Mouse (Mus musculus) kidney, adult 18-20 months (tissue): Measurements from ENCODE around the gene Itih1.
A peak's percentile ranks its signal among the peaks of the same experiment; 100 is the strongest.

Experiments used
- DNase-seq: peaks from one replicate; pipeline ENCODE4 v3.0.0; 2021

Itih1 gene

DNA sequence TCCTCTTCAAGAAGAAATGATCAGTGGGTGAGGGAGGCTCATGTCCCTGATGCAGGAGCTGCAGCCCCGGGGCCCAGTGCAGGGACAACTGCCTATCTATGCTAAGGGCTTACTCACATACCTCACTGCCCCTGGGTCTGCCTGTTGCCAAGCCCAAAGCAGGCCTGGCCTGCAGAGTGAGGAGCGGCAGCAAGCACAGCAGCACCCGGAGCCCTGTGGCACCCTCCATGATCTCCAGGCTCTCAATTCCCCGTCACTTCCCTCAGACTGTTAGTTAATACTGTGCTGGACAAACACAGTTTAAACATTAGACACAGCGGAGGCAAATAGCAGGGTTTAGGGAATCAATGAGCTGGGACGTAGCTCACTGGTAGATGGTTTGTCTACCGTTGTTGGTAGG lies at the start of gene Itih1:
Gene Itih1 (minus strand): TSS at position 252 of the 400 bp plus-strand sequence.
- peak; percentile 18 for DNase-seq

DNA sequence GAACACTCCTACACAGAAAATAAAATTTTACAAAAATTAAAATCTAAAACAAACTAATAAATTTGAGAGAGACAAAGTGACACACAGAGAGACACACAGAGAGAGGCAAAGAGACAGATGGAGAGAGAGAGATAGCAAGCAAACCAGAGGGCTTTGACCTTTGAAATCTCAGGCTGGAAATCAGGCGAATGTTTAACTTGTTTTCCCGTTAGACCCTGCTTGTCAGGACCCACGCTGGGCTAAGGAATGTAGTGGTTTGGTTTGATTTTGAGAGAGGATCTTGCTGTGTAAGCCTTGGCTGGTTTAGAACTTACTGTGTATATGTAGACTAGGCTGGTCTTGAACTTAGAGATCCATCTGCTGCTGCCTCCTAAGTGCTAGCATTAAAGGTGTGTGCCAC lies 33.1 kb upstream of the Itih1 start:
- DNase-seq = peak; percentile 11

DNA sequence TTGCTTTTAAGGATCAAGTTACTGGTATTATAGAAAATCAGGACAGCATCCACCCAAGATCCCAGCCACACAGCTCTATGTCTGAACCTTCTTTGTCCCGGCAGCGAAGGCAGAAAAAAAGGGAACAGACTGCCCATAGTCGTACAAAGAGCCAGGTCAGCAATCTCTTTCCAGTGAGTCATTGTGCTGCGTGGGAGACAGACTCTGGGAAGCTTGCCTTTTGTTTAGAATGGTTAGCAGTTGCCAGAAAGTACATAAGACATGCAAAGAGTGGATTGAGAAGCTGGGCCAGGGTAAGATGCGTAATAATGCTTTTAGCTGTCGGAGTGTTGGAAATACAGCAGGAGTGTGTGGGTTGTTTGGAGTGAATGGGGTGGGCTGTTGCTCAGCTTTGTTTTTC lies 31.1 kb upstream of the Itih1 start:
- no peak for DNase-seq

DNA sequence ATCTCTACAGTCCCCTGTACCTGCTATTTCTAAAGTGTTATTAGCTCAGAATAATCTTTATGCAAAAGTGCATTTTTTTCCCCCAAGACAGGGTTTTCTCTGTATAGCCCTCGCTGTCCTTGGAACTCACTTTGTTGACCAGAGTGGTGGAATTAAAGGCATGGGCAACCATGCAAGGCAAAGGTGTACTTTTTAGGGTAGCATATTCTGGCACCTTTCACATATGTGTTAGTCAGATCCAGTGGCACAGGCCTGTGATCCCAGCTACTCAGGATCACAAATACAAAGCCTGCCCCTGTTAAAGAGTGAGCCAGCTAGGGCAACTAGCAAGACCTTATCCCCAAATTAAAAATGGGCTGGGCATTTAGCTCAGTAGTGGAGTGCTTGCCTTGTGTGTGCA lies 17.3 kb upstream of the Itih1 start:
- peak; percentile 27 for DNase-seq

DNA sequence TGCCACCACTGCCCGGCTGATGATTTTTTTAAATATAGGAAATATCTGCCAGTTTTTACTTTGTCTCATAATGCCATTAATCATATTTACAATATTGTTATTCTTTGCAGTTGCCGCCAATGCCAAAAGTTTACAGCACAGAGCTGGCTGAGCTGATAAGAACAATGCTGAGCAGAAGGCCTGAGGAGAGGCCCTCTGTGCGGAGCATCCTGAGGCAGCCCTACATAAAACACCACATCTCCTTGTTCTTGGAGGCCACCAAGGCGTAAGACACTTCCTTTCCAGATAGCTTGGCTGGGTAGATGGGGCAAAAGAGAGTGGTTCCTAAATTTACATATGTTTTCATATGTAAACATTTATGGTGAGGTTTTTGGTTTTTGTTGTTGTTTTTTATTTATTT lies 15.9 kb upstream of the Itih1 start:
- no peak for DNase-seq

DNA sequence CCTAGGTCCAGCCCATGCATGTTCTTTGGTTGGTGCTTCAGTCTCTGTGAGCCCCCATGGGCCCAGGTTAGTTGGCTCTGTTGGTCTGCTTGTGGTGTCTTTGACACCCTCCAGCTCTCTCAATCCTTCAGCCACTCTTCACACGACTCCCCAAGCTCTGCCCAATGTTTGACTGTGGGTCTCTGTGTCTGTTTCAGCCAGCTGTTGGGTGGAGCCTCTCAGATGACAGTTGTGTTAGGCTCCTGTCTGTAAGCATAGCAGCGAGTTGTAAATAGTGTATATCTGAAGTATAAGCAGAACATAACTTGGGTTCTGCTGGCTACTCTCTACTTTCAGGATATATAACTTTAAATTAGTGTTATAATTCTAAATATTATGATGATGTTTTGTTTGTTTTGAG lies 15.4 kb upstream of the Itih1 start:
- no peak for DNase-seq

DNA sequence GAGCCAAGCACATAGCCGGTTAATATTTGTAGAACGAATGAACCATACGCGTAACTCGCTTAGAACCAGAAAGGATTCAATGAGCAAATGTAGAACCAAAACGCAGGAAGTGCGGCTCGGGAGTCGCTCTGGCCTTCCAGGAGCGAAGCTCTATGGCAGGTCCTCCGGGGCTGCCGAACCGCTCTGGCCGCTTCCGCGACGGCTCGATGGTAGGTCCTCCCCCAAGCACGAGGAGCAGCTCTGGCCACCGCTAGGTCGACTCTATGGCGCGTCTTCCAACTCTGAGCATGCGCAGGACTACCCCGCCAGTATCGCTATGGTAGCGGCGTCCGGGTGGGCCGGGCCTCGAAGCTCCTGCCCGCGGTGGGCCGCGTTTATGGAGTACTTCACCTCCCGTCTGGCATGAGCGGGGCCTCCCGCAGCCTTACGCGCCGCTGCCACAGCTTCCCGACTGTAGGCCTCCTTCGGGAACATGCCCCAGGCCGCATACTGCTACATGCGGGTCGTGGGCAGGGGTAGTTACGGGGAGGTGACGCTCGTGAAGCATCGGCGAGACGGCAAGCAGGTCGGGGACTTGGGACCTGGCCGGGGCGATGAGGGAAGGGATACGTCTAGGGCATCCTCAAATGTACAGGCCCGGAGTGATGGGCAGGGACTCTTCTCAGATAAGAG lies 8.2 kb upstream of the Itih1 start, which contains the start of gene Nek4:
Gene Nek4 (plus strand): TSS at position 224 of the 672 bp plus-strand sequence.
- peak; percentile 94 for DNase-seq

DNA sequence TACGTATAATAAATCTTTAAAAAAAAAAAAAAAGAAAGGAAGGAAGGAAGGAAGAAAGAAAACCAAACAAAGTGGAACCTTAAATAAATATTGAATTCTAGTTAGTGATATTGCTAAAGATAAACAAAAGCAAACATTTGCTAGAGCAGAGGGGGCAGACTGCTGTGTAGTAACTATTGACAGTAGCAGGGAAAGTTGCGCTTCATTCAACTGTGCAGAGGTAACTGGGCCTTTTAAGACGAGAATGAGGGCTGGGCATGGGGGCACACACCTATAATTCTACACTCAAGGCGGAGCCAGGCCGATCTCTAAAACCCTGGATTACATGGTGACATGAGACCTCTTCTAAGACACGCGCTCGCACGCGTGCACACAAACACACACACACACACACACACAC lies 6.9 kb upstream of the Itih1 start:
- no peak for DNase-seq

DNA sequence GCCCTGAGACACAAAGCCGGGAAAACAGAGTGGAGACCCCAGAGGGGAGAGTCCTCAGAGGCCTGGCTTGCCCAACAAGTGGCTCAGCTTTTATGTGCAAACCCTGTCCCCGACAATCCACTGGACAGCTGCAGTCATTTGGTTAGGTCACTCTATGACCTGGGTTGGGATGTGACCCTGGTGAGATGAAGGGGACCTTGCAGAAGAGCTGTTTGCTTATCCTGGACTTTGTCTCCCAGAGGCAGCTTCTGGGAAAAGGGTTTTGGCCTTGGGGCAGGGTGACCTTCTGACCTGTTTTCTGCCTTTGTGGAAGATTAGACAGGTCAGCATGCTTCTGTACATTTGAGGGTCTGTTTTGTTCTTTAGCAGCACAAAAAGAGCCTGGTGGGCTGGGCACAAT lies 1.7 kb upstream of the Itih1 start:
- DNase-seq = no peak

DNA sequence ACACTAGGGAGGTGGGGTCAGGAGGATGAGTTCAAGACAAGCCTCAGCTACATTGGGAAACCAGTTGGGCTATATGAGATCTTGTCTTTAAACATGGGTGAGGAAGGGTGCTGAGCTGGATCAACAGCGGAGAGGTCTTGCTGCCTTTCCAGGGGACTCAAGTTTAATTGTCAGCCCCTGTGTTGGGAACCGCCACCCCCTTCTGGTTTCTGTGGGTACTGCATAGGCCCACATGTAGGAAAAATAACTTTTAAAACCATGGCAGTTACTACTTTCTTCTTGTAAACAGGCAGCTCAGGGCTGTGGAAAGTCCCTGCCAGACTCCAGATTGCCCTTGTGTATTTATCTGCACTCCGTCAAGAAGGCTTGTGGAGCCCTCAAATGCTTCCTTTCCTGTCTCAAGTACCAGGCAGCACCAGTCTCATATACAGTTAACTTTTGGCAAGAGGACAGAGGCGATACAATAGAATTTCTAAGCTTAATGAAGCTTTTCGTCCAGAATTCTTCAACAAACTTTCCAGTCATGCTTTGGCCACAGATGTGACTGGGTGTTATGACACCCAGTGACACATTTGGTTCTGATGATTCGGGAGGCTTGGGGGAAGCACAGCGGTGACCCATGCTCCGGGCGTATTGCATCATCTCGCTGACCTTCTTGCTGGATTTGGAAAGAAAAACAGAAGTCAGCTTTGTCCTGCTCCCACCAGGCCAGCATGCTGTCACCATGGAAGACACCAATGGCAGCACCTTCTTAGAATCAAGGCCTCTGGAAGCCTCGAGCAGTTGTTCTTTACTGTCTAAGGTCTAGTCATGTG lies 978 bp upstream of the Itih1 start:
- peak; percentile 67 for DNase-seq

DNA sequence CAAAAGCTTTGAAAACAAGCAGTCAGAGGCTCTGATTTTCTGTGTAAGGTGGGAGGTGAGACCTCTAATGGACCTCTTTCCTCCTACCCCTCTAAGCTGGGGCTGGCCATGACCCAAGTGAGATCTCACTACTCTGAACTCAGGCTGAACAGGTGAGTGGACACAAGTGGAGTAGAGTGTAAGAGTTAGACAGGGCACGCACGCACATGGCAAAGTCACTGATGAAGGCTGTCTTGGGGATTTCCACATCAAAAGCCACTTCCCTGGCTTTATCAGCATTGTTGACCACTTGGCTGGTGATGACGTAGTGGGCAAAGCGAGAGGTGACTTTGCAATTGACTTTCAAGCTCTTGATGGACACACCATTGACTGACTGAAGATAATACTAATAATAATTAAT lies 835 bp downstream of the Itih1 start:
- DNase-seq = no peak

DNA sequence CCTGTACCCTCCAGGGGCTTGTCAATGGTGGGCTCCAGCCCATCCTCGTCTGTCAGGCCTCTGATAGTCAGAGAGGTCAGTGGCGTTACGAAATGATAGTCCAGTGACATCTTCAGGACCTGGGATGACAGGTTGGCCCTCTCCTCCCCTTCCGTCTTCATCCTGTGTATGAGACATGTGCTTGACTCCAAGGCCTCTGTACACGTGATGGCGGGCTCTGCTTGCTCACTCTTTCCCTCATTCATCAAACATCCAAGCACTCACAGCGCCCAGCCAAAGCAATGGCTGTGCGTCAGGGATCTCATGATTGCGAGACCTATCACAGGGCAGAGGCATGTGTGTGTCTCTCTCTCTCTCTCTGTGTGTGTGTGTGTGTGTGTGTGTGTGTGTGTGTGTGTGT lies 9.7 kb downstream of the Itih1 start:
- DNase-seq = no peak

DNA sequence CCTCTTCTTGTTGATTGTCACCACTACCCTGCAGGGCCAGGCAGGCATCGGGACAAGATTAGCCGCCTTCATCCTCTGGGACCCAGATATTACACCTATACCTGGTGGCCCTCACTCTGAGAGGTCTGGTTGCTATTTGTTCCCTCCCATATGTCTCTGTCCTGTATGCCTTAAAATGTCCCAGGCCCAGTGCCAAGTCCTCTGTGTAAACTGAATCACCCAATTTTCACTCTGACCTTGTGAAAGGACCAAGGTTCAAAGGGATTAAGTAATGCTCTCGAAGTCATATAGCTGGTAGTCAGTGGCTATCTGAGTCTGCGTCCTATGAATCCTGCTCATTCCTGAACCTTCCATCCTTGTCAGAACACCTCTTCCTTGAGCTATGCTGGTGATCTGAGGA lies 12.7 kb downstream of the Itih1 start:
- no peak for DNase-seq

DNA sequence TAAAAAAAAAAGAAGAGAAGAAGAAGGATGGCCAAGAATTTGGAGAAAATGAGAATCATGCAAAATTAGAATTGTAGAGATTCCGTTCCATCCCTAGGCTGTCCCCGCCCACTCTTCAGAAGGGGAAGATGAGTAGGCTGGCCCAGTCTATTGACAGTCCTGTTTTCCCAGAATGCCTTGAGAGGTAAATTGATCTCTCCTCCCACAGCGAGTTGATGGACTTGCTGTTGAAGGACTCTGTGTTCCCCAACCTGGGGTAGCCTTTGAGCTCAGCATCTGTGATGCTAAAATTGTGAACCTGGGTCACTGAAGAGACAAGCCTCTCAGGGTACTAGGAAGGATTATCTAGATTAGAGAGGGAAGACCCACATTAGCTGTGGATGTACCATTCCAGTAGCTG lies 17.6 kb downstream of the Itih1 start:
- DNase-seq = no peak

DNA sequence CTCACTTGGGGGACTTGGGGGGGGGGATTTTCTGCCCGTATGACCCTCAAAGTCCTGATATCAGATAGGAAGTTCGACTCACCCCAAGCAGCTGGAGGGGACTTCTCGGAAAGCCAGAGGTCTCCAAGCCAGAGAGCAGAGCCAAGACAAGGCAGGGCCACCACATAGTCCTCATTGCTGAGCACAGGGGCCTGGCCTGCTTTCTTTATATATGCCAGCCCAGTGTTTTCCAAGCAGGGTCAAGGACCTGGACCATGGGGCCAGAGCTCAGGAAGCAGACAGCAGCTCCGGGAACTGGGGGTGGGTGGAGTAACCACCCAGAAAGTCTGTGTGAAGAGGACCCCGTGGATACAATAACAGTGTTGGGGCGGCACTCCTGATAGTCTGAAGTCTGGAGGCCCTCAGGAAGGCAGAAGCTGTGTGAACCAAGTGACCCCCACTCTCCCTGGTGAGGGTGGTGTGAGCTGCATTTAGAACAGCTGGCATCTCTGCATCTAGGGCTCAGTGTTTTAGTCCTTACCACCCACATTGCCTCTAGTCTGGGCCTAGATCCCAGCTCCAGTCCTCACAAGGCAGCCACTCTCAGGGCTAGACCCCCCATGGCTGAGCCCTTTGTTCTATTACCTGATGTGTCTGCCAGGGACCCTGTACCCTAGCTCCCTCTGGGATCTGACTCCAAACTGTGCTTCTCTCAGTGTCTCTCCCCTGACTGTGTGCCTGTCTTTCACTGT lies 19.5 kb downstream of the Itih1 start, which contains the start of gene Itih3:
Gene Itih3 (minus strand): TSS at position 386 of the 731 bp plus-strand sequence.
- no peak for DNase-seq

DNA sequence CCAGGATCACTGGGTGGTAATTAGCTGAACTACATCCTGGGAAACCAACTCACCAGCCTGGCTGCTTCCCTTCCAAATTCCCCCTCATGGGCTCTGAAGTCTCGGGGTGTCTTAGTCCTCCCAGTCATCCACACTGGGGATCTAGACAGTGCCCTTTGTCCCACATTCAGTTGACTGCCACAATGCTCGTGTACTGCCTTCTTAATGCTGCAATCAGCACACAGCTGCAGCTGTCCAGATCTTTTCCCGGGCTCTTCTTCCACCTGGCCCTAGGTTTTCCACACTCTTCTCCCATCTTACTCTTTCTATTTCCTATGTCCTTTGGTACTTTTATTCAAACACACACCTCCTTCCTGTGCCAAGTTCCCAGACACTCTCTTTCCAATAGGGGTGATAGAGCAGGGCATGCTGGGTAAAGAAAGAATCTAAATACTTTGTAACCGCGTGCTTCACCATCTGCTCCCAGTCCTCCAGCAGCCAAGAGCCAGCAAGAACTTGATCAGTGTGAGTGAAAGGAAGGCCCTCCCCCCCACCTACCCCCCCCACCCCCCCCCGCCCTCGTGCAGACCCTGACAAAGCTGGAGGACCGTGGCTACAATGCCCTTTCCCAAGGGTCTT lies 20.9 kb downstream of the Itih1 start:
- no peak for DNase-seq

DNA sequence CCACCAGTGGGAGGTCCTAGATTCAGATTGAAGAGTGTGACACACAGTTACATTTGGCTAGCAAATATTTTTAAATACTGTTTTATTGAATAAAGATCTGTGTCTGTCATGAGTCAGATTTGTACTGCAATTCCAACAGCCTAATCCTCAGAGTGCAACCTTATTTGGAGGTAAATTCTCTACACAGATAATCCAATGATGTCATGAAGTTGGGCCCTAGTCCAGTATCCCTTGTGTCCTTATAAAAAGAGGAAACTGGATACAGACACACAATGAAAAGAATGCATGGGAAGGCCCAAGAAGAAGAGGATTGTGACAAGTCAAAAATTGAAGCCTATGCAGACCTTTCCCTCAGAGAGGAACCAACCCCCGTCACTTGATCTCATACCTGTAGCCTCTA lies 26.6 kb downstream of the Itih1 start:
- no peak for DNase-seq

DNA sequence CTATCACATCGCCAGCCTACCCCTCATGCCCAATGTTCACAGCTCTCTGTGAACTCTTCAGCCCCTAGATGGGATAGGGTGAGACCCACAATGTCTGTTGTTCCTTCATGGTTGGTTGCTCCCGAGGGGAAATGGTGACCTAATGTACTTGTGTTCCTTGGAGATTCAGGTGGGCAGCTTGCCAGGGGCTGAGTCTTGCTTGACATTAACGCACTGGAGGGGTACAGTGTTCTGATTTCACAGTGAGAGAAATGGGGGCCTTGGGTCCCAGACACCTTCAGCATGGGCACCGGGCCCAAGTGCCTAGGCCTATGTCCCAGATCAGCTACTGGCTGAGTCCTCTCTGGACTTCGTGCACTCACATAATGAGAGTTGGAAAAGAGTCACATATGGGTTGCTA lies 29.7 kb downstream of the Itih1 start:
- DNase-seq = peak; percentile 61

DNA sequence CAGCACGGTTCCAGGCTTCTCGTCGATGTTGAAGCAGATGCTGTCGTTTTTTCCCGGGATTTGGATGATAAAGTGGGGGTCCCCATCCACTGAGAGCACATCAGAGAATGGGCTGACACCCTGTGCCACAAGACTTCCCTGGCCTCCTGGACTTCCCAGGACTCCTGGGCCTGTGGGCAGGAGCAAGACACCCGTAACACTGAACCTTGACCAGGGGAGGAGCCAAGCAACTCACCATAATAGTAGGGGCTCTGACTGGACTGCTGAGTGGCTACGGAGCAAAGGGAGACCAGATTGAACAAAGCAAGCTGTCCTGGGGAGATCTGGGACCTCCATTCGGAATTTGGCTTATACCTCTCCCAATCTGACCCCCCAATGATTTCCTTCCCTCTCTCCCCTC lies 30.4 kb downstream of the Itih1 start:
- DNase-seq = peak; percentile 41

DNA sequence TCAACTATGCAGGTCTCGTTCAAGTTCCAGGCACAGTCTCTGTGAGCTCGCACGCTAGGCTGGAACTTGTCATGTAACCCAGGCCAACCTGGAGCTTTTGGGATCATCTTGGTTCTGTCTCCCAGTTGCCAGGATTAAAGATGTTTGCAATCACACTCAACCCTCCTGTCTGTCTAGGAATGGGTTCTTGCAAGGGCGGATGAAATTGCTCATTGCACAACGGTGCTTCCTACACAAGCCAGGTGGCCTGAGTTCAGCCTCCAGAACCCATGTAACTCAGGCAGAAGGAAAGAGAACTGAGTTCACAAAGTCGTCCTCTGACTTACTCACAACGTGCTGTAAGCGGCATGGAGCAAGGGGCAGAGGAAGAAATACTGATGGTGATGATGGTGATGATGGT lies 31.9 kb downstream of the Itih1 start:
- no peak for DNase-seq

DNA sequence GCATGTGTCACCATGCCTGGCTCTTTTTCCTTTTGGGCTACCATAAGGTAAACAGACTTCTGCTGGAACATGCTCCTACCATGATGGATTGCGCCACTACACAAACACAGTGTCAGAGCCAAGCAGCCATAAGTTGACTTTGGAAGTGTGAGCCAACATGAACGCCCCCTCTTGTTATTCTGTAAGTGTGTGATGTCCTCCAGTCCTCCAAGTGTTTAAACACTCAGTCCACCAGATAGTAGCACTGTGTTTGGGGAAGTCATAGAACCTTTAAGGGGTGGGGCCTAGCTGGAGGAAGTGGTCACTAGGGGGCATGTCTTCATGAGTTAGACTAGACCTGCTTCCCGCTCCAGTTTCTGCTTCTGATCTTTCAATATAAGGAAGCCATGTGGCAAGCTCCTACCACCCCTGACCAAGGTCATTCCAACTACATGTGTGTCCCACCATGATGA lies 35.2 kb downstream of the Itih1 start:
- no peak for DNase-seq

DNA sequence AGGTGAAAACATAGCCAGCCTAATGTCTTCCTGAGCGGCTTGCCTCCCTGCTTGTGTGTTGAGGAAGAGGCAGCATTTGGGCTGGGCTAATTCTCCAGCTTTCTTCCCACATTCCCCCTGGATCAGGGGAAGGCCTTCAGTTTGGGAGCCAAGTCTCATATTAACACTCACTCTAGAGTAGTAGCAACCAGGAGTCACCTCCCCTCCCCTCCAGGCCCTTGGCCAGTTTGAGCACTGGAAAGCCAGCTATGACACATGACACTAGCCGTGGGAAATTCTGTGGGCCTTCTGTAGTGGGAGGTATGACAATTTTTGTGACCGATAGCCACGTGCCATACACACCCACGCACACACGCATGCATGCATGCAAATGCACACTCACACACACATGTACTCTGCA lies 37.1 kb downstream of the Itih1 start:
- no peak for DNase-seq

DNA sequence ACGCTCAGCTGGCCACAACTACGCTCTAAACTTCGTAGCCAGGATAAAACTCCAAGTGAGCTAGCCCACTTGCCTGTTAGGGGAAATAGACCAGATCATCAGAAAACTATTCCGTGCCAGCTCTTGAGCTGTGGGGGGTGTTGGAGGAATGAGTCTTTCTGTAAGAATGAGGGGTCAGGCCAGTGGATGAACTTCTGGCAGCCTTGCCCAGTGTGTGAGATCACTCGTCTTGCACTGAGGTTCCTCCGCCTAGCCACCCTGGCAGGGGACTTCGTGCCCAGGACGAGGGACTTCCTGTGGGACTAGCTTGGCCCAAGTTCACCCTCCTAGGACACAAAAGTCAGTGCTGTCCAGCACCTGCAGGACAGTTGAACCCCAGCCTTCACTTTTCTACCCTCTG lies 38.8 kb downstream of the Itih1 start:
- no peak for DNase-seq
